8 mouse cellular contexts compared by ENCODE assay signal in genomic region chr17:3498086-3498485, GRCm38 (mm10). TPM values are rescaled to one million over a fixed set of nuclear protein-coding genes. Genes with fewer than 3 reads are reported as not detected.
DNase-seq lines count a peak whose midpoint lies in the region; ATAC-seq and TF ChIP-seq lines count a peak whose summit lies in the region.
"Had no signal": no experiment of that assay in that cellular context is flagged by ENCODE, and none has a peak within 500 bp of the region (broad histone marks: within the 10 kb centered on the region; RNA-seq: fewer than 3 reads in every experiment).

No protein-coding gene starts in this region.

- DNase-seq in kidney, adult 2 months: peak; percentile 20
- no peak for DNase-seq in kidney, adult 11 months
- peak; percentile 70 for DNase-seq in 416B (ENCODE audit: low read depth)
- DNase-seq in CD4-positive helper T cell, adult 2 months (ENCODE audit: low read depth, low spot score): peak; percentile 23
- peak; percentile 22 for DNase-seq in embryo, embryonic 11.5 days (ENCODE audit: low read depth, low spot score)
- no peak for DNase-seq in layer of hippocampus, adult 9-11 months

- H3K36me3 ChIP-seq in kidney, adult 2 months (ENCODE audit: control insufficient read depth, insufficient read depth, low read length): no peaks in the 10 kb centered on the region

- WGBS in kidney, adult 2 months: 45% methylated on average over 3 of the region's 3 CpGs

- peak; percentile 40 for TF ChIP-seq CTCF in kidney, adult 2 months (conservative IDR thresholded peaks at IDR 0.05; ENCODE audit: insufficient read depth, insufficient read length, low read depth, low read length)

- ATAC-seq in megakaryocyte, adult 5-6 weeks (ENCODE audit: poor library complexity, severe bottlenecking): peak; percentile 75; the same call in 1 of the 2 replicates

- H3K27me3 ChIP-seq in kidney, adult 2 months (replicated peaks; ENCODE audit: control insufficient read depth, insufficient read depth, low read length): no peaks in the 10 kb centered on the region

- H3K4me3 ChIP-seq in kidney, adult 2 months (ENCODE audit: insufficient read depth, low read depth, low read length): no peak overlapping the region

- H3K4me1 ChIP-seq in kidney, adult 2 months (ENCODE audit: control insufficient read depth, insufficient read depth, low read length): peaks cover 21% of the 10 kb centered on the region

- no peak overlapping the region for H3K27ac ChIP-seq in kidney, adult 2 months (ENCODE audit: insufficient read depth, low read depth, low read length)

- no peak for TF ChIP-seq POLR2A in kidney, adult 2 months (IDR thresholded peaks at IDR 0.05; ENCODE audit: low read depth, low read length)

RNA-seq across cellular contexts. Expression of gene Cldn20, which starts 34.3 kb away (rescaled TPM):
- polyA plus RNA-seq in kidney, adult 2 months (2012; rRNA removed): 0.48 TPM in 1 of 2 replicates, not detected in the other
- 0.54 and 2.0 TPM in 2 replicates for total RNA-seq in megakaryocyte, adult 5-6 weeks (2015)
- 1.3 TPM in 1 of 2 replicates, not detected in the other for total RNA-seq in megakaryocyte, adult 5-6 weeks (2017)
- polyA plus RNA-seq: lung, embryonic 16.5 days had no signal

RNA-seq across cellular contexts. Expression of gene Tfb1m, which starts 59.5 kb away (rescaled TPM):
- polyA plus RNA-seq in kidney, adult 2 months (2012; rRNA removed): 3.8 and 4.8 TPM in 2 replicates
- total RNA-seq in megakaryocyte, adult 5-6 weeks (2015): 14.6 and 14.8 TPM in 2 replicates
- 8.5 and 9.8 TPM in 2 replicates for total RNA-seq in megakaryocyte, adult 5-6 weeks (2017)

Comparison
In these comparisons a context has a peak if more than half of its experiments do, and no peak if none do; other contexts are left out.
1. DNase-seq: peak in kidney, adult 2 months (single experiment), 416B (single experiment), CD4-positive helper T cell, adult 2 months (single experiment) and embryo, embryonic 11.5 days (single experiment); none in kidney, adult 11 months (single experiment) and layer of hippocampus, adult 9-11 months (single experiment).